Mouse (Mus musculus) thymus, postnatal 4 days (tissue): Measurements from ENCODE around the gene Ms4a2.

Experiments
- DNase-seq: peaks from one replicate; pipeline ENCODE4 v3.0.0; 2021

The Ms4a2 gene

DNA sequence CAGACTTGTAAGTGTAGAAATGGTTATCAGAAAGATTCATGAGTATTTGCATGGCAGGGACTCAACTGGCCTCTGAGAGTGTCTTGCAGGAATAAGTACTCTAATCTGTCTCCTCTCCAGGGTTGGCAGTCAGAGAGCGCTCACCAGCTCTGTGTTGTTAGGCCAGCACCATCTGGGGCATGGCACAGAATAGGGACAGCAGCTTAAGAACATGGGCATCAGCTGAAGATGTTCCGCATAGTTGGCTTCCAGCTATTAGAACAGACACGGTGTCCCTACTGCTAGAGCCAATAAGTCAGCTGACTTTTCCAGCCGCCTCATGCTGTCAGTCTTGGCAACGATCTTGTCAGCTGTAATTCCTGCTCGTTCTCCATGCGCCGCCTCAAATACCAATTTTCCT is 48.6 kb downstream of the Ms4a2 start:
- DNase-seq = no peak
